In the genomic region with DNA sequence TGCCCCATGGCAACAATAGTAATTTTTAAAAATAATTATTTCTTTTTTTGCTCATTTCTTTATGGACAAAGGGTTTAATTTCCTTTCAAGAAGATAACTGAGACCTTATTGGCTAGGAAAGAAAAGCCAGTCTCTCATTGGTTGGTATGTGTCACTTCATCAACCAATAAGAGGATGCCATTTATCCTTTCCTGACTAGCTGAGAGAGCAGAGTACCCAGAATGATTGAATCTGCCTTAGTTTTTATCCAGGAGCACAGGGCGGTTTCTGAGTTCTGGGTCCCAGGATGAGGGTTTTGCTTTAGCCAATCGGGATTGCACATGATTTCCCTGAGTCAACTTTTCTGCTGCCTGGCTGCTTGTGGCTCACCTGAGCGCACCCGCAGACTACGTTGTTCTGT, we compare ENCODE assay signal across 16 mouse cellular contexts. TPM values are rescaled to one million over a fixed set of nuclear protein-coding genes. Genes with fewer than 3 reads are reported as not detected.
DNase-seq lines count a peak whose midpoint lies in the region; ATAC-seq and TF ChIP-seq lines count a peak whose summit lies in the region.
"Had no signal": no experiment of that assay in that cellular context is flagged by ENCODE, and none has a peak within 500 bp of the region (broad histone marks: within the 10 kb centered on the region; RNA-seq: fewer than 3 reads in every experiment).

No protein-coding gene starts in this region.

- no peaks in the 10 kb centered on the region for H3K9me3 ChIP-seq in ES-Bruce4 (replicated peaks; ENCODE audit: control insufficient read depth, insufficient read depth, low read length, poor library complexity, severe bottlenecking)
- H3K9me3 ChIP-seq in hindbrain, embryonic 13.5 days = no peaks in the 10 kb centered on the region
- no peaks in the 10 kb centered on the region for H3K9me3 ChIP-seq in midbrain, embryonic 16.5 days (replicated peaks; ENCODE audit: control insufficient read depth, low read length, poor library complexity, severe bottlenecking)
- H3K9me3 ChIP-seq in kidney, embryonic 16.5 days (ENCODE audit: low read length) = no peaks in the 10 kb centered on the region
- H3K9me3 ChIP-seq: heart, embryonic 13.5 days; limb, embryonic 15.5 days had no signal

- no peaks in the 10 kb centered on the region for H3K27me3 ChIP-seq in ES-Bruce4 (ENCODE audit: control insufficient read depth, insufficient read depth, low read length, poor library complexity, severe bottlenecking)
- peaks cover 8% of the 10 kb centered on the region; the same call in 1 of the 2 replicates for H3K27me3 ChIP-seq in hindbrain, embryonic 13.5 days
- no peaks in the 10 kb centered on the region for H3K27me3 ChIP-seq in midbrain, embryonic 16.5 days (ENCODE audit: control insufficient read depth, insufficient read depth, low read depth, low read length)
- peaks cover 69% of the 10 kb centered on the region for H3K27me3 ChIP-seq in kidney, embryonic 16.5 days (ENCODE audit: insufficient read depth, low read length)

- H3K36me3 ChIP-seq in ES-Bruce4 (ENCODE audit: control insufficient read depth, insufficient read depth, low read length, poor library complexity, severe bottlenecking) = no peaks in the 10 kb centered on the region
- no peaks in the 10 kb centered on the region for H3K36me3 ChIP-seq in hindbrain, embryonic 13.5 days
- H3K36me3 ChIP-seq in midbrain, embryonic 16.5 days (ENCODE audit: control insufficient read depth, insufficient read depth, low read length) = no peaks in the 10 kb centered on the region
- H3K36me3 ChIP-seq in kidney, embryonic 16.5 days (ENCODE audit: insufficient read depth, low read length) = no peaks in the 10 kb centered on the region
- H3K36me3 ChIP-seq: heart, embryonic 13.5 days; limb, embryonic 15.5 days had no signal

- no peak for TF ChIP-seq CTCF in ES-Bruce4 (IDR thresholded peaks at IDR 0.05; ENCODE audit: low read depth, low read length)
- TF ChIP-seq CTCF in brain, embryonic 14.5 days (IDR thresholded peaks at IDR 0.05; ENCODE audit: borderline replicate concordance, extremely low read depth, insufficient read depth, insufficient read length) = no peak

- TF ChIP-seq POLR2A in ES-Bruce4 (IDR thresholded peaks at IDR 0.05; ENCODE audit: insufficient read depth, low read length) = no peak
- TF ChIP-seq POLR2A in brain, embryonic 14.5 days (IDR thresholded peaks at IDR 0.05; ENCODE audit: borderline replicate concordance, extremely low read depth, insufficient read depth, insufficient read length, poor library complexity, severe bottlenecking) = no peak

- ATAC-seq in hindbrain, embryonic 13.5 days (ENCODE audit: low FRiP score) = no peak
- no peak for ATAC-seq in midbrain, embryonic 16.5 days
- ATAC-seq in kidney, embryonic 16.5 days (ENCODE audit: low FRiP score, low TSS enrichment) = no peak
- ATAC-seq in granulocyte monocyte progenitor cell, adult 5-6 weeks (replicated peaks; ENCODE audit: poor library complexity, severe bottlenecking) = no peak
- ATAC-seq: Patski had no signal

- H3K4me1 ChIP-seq in ES-Bruce4 (ENCODE audit: control insufficient read depth, insufficient read depth, low read length) = no peaks in the 10 kb centered on the region
- H3K4me1 ChIP-seq in hindbrain, embryonic 13.5 days (replicated peaks) = peaks cover 80% of the 10 kb centered on the region
- peaks cover 46% of the 10 kb centered on the region for H3K4me1 ChIP-seq in midbrain, embryonic 16.5 days (ENCODE audit: control insufficient read depth, insufficient read depth, low read length)
- peaks cover 21% of the 10 kb centered on the region for H3K4me1 ChIP-seq in kidney, embryonic 16.5 days (ENCODE audit: insufficient read depth, low read length)

- peak overlapping the region; percentile 28 for H3K9ac ChIP-seq in ES-Bruce4 (ENCODE audit: low read depth, poor library complexity, severe bottlenecking)
- no peak overlapping the region for H3K9ac ChIP-seq in hindbrain, embryonic 13.5 days
- H3K9ac ChIP-seq in midbrain, embryonic 16.5 days (ENCODE audit: low read depth, low read length) = no peak overlapping the region
- no peak overlapping the region for H3K9ac ChIP-seq in kidney, embryonic 16.5 days (replicated peaks; ENCODE audit: low read length)
- H3K9ac ChIP-seq: heart, embryonic 13.5 days; limb, embryonic 15.5 days had no signal

- WGBS in hindbrain, embryonic 13.5 days = 73% methylated on average over 5 of the region's 5 CpGs
- WGBS in midbrain, embryonic 16.5 days = 66% methylated on average over 5 of the region's 5 CpGs
- WGBS in kidney, embryonic 16.5 days = 73% methylated on average over 5 of the region's 5 CpGs

- H3K4me3 ChIP-seq in ES-Bruce4 (ENCODE audit: low read depth, low read length) = peak overlapping the region; percentile 43
- H3K4me3 ChIP-seq in hindbrain, embryonic 13.5 days = peak overlapping the region; percentile 67
- peak overlapping the region; percentile 22 for H3K4me3 ChIP-seq in midbrain, embryonic 16.5 days (ENCODE audit: low read depth, low read length)
- no peak overlapping the region for H3K4me3 ChIP-seq in kidney, embryonic 16.5 days (ENCODE audit: low read length)
- H3K4me3 ChIP-seq: heart, embryonic 13.5 days; left cerebral cortex, adult 2 months; limb, embryonic 15.5 days had no signal

- TF ChIP-seq EP300 in ES-Bruce4 (IDR thresholded peaks at IDR 0.05; ENCODE audit: insufficient read depth, low read depth, low read length) = no peak

- DNase-seq in brain, embryonic 14.5 days (ENCODE audit: low read depth) = peak; percentile 80
- DNase-seq in kidney, adult 11 months = no peak
- no peak for DNase-seq in urinary bladder, postnatal 36 days (ENCODE audit: low spot score in 2 of 2)
- DNase-seq: adrenal gland, postnatal 10 days; kidney, postnatal 4 days; lung, adult 2 months; thymus, postnatal 14 days had no signal

- no peak overlapping the region for H3K27ac ChIP-seq in ES-Bruce4 (ENCODE audit: insufficient read depth, low read length)
- peak overlapping the region; percentile 91 for H3K27ac ChIP-seq in hindbrain, embryonic 13.5 days
- H3K27ac ChIP-seq in midbrain, embryonic 16.5 days (ENCODE audit: low read length) = peak overlapping the region; percentile 67
- no peak overlapping the region for H3K27ac ChIP-seq in kidney, embryonic 16.5 days (ENCODE audit: low read length)
- H3K27ac ChIP-seq: heart, embryonic 13.5 days; left cerebral cortex, adult 2 months; limb, embryonic 15.5 days had no signal

- H3K4me2 ChIP-seq in hindbrain, embryonic 13.5 days = peak overlapping the region; percentile 75
- H3K4me2 ChIP-seq in midbrain, embryonic 16.5 days (ENCODE audit: low read length) = peak overlapping the region; percentile 61
- H3K4me2 ChIP-seq in kidney, embryonic 16.5 days (replicated peaks; ENCODE audit: low read depth, low read length) = no peak overlapping the region
- H3K4me2 ChIP-seq: heart, embryonic 13.5 days; limb, embryonic 15.5 days had no signal

RNA-seq across cellular contexts. Expression of gene Aen, which starts 10.2 kb away (rescaled TPM):
- 117 and 121 TPM in 2 replicates for polyA plus RNA-seq in ES-Bruce4 (2011; ENCODE audit: insufficient read depth, insufficient read length, low read depth, missing spikeins)
- polyA plus RNA-seq in brain, embryonic 14.5 days (2012; rRNA removed) = 34.3 and 34.7 TPM in 2 replicates
- 47.0 and 50.3 TPM in 2 replicates for polyA plus RNA-seq in hindbrain, embryonic 13.5 days (2015; fragmentation: Nextera tagmentation; extraction: Ambion mirVana)
- 48.5 and 54.0 TPM in 2 replicates for polyA plus RNA-seq in midbrain, embryonic 16.5 days (2015; fragmentation: Nextera tagmentation; extraction: Ambion mirVana)
- polyA plus RNA-seq in kidney, embryonic 16.5 days (2015; fragmentation: Nextera tagmentation; extraction: Ambion mirVana) = 46.8 and 48.0 TPM in 2 replicates
- 29.4 and 44.3 TPM in 2 replicates for total RNA-seq in granulocyte monocyte progenitor cell, adult 5-6 weeks (2014; fragmentation: Nextera tagmentation)
- 32.9 and 35.2 TPM in 2 replicates for total RNA-seq in granulocyte monocyte progenitor cell, adult 5-6 weeks (2017)

RNA-seq across cellular contexts. Expression of gene Isg20, which starts 27.8 kb away (rescaled TPM):
- polyA plus RNA-seq in ES-Bruce4 (2011; ENCODE audit: insufficient read depth, insufficient read length, low read depth, missing spikeins) = 3.5 and 4.8 TPM in 2 replicates
- 1.4 and 1.8 TPM in 2 replicates for polyA plus RNA-seq in brain, embryonic 14.5 days (2012; rRNA removed)
- polyA plus RNA-seq in hindbrain, embryonic 13.5 days (2015; fragmentation: Nextera tagmentation; extraction: Ambion mirVana) = 0.40 and 0.42 TPM in 2 replicates
- polyA plus RNA-seq in midbrain, embryonic 16.5 days (2015; fragmentation: Nextera tagmentation; extraction: Ambion mirVana) = 1.1 and 2.7 TPM in 2 replicates
- 3.0 TPM in 2 replicates for polyA plus RNA-seq in kidney, embryonic 16.5 days (2015; fragmentation: Nextera tagmentation; extraction: Ambion mirVana)
- total RNA-seq in granulocyte monocyte progenitor cell, adult 5-6 weeks (2014; fragmentation: Nextera tagmentation) = 7.0 and 10.9 TPM in 2 replicates
- 3.8 and 10.4 TPM in 2 replicates for total RNA-seq in granulocyte monocyte progenitor cell, adult 5-6 weeks (2017)

RNA-seq across cellular contexts. Expression of gene Det1, which starts 38.3 kb away (rescaled TPM):
- polyA plus RNA-seq in ES-Bruce4 (2011; ENCODE audit: insufficient read depth, insufficient read length, low read depth, missing spikeins) = 10.8 and 14.5 TPM in 2 replicates
- 16.1 and 22.9 TPM in 2 replicates for polyA plus RNA-seq in brain, embryonic 14.5 days (2012; rRNA removed)
- polyA plus RNA-seq in hindbrain, embryonic 13.5 days (2015; fragmentation: Nextera tagmentation; extraction: Ambion mirVana) = 15.5 and 18.5 TPM in 2 replicates
- 14.0 and 14.1 TPM in 2 replicates for polyA plus RNA-seq in midbrain, embryonic 16.5 days (2015; fragmentation: Nextera tagmentation; extraction: Ambion mirVana)
- 19.1 and 19.6 TPM in 2 replicates for polyA plus RNA-seq in kidney, embryonic 16.5 days (2015; fragmentation: Nextera tagmentation; extraction: Ambion mirVana)
- total RNA-seq in granulocyte monocyte progenitor cell, adult 5-6 weeks (2014; fragmentation: Nextera tagmentation) = 17.2 and 22.5 TPM in 2 replicates
- 12.3 and 17.9 TPM in 2 replicates for total RNA-seq in granulocyte monocyte progenitor cell, adult 5-6 weeks (2017)

Comparison
In these comparisons a context has a peak if more than half of its experiments do, and no peak if none do; other contexts are left out.
1. H3K27ac ChIP-seq: peak in hindbrain, embryonic 13.5 days (single experiment) and midbrain, embryonic 16.5 days (single experiment); none in ES-Bruce4 (single experiment) and kidney, embryonic 16.5 days (single experiment).